Mouse (Mus musculus) large intestine, adult 2 months (tissue): Measurements from ENCODE around the gene Pes1. TPM values are rescaled to one million over a fixed set of nuclear protein-coding genes. Genes with fewer than 3 reads are reported as not detected.
"Not testable (repeated sequence)": the region's sequence is repeated elsewhere in the genome, so short reads cannot be mapped to it uniquely, and the experiment has no call there.

Experiments
- DNase-seq: peaks from one replicate; pipeline ENCODE4 v3.0.0-alpha.2; 2012; ENCODE audit warnings: low read depth, low spot score
- WGBS: fragments of 180-500 bp; shearing (Covaris S2); methylation state at CpG from one replicate; pipeline ENCODE4 v1.1.7; 2018; 5-methylcytosine and 5-hydroxymethylcytosine counted together
- polyA plus RNA-seq: library from polyadenylated mRNA; depleted of rRNA; stranded (reverse); fragments of >200 nt; gene quantifications from 2 replicates; pipeline ENCODE4 v1.2.3, GENCODE M21; 2012; rRNA removed

Pes1 gene
- polyA plus RNA-seq = 34.1 and 34.2 TPM in 2 replicates

GRCm38 (mm10) chr11:3963610-3964415 is at the start of gene Pes1:
Pes1 (plus strand) TSS chr11:3963975.
- WGBS = under 1% methylated on average over 31 of the region's 31 CpGs
- DNase-seq = peak; percentile 78

- DNase-seq = no peak
- WGBS = under 1% methylated on average over 28 of the region's 28 CpGs
Observed at GRCm38 (mm10) chr11:3914109-3914840, 49.5 kb upstream of the Pes1 start, which contains the start of gene Slc35e4. Slc35e4 (minus strand) TSS chr11:3914664.

DNA sequence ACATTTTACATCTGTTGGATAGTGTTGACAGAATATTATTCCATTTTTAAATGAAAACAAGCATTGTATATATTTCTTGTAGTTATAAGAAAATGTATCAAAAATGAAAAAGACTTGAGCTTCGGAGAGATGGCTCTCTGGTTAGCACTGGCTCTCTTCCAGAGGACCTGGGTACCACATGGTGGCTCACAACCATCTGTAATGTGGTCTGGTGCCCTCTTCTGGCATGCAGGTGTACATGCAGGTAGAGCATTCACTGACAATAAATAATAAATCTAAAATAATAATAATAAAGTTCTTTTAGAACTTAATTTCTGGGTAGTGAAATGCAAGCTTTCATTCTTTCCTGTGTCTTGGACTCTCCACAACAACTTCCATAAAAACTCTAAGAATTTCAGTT is 45.0 kb upstream of the Pes1 start:
- 47% methylated on average over 1 of the region's 1 CpGs for WGBS
- no peak for DNase-seq

DNA sequence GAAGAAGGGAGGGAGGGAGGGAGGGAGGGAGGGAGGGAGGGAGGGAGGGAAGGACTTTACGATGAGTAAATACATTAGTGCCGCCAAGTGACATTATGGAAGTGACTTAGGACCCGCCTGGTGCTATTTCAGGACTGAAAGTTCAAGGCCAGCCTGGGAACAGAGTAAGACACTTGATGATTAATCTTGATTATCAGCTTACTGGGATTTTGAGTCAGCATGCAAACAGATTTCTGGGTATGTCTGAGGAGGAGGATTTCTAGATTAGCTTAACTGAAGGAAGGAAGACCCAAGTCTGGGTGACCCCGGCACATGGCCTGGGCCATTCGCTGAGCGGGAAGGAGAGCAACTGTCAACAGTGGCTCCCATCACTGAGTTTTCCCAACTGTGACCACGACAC is 43.3 kb upstream of the Pes1 start:
- no peak for DNase-seq
- WGBS = 74% methylated on average over 7 of the region's 7 CpGs

GRCm38 (mm10) chr11:3921281-3921850 is 42.4 kb upstream of the Pes1 start:
- no peak for DNase-seq
- WGBS = 41% methylated on average over 8 of the region's 8 CpGs

DNA sequence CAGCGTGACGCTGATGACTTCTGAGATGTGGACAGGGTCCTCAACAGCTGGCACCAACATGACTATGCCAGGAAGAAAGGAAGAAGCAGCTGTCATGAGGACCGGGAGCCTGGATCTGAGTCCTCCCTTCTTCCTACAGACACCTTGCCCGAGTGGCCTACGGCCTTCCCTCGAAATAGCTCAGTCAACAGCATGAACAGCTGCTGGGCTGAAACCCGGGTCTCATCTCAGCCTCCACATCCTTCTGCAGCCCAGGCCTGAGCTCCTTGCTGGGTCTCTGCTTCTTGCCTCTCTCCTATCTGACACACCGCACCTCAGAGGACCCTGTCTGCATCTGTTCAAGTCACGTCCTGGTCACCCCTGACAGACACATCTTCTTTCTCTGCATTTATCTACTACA is 41.7 kb upstream of the Pes1 start:
- 96% methylated on average over 9 of the region's 9 CpGs for WGBS
- DNase-seq = no peak

DNA sequence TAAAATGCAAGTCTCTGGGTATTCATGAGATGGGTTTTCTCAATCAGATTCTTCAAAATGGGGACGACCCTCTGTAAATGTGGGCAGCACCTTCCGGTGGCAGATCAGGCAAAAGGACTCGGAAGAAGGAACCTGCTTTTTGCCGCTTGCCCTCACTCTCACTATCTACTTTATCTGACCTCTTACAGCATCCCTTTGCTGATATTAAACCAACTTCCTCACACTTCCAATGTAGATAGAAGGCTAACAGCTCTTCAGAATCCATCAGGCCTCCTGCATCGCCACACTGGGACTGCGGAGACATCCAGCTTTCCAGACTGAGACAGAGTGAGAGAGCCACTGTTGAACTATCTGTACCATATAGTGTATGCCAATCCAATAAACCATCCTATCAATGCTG is 41.0 kb upstream of the Pes1 start:
- no peak for DNase-seq
- 94% methylated on average over 6 of the region's 6 CpGs for WGBS

- WGBS = 93% methylated on average over 10 of the region's 10 CpGs
- DNase-seq = no peak
Observed at GRCm38 (mm10) chr11:3925916-3926315, 37.9 kb upstream of the Pes1 start.

GRCm38 (mm10) chr11:3930019-3930418 is 33.8 kb upstream of the Pes1 start:
- no peak for DNase-seq
- 52% methylated on average over 4 of the region's 4 CpGs for WGBS

- DNase-seq = no peak
- 51% methylated on average over 6 of the region's 6 CpGs for WGBS
Observed at GRCm38 (mm10) chr11:3930931-3931330, 32.8 kb upstream of the Pes1 start.

DNA sequence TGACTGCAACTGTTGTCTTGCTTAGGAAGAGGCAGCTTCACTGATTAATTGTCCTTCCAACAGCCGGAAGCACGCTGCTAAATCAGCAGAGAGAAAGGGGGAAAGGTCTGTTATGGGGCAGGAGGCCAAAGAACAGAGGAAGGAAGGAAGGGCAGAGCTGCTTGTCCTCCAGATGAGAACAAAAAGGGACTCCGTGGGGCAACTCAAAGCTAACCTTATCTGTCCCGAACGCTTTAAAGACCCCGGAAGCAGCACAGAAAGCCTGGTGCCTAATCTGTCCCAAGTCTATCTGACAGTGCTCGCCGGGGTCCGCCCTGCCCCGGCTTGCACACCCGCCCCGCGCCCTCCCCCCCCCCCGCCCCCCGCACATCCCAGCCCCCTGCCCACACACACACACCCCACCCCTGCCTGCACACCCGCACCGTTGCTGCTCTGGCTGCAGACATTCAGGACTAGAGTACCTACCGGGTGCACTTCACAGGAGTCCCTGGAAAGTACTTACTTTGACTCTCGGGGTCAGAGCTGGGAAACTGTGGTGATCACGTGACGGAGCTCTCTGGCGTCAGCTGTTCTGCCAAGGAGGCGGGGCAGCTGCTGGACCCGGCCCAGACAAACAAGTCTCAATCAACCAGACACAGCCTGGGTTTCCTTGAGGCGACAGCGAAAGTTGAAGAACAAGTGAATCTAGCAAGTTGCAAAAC is 32.1 kb upstream of the Pes1 start, which contains the start of gene Tcn2:
Tcn2 (minus strand) TSS at position 649 of the 701 bp plus-strand sequence.
- peak; percentile 69 for DNase-seq
- WGBS = 1% methylated on average over 20 of the region's 26 CpGs

DNA sequence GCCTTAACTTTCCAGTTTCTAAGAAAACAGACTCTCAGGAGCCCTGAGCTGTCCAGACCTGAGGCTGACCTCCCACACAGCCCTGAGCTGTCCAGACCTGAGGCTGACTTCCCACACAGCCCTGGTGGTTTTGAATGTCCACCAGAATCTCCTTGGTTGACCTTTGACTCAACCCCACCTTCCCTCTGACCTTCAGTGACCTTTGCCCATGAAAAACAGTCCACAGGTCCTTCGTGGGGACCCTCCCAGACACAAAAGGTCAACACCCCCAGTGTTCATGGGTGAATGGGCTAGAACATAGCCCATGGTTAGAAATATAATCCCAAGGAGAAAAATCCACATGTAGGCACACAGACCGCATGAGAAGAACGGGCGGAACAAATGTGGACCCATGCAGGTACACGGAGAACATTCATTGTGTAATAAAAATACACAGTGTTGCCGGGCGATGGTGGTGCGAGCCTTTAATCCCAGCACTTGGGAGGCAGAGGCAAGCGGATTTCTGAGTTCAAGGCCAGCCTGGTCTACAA is 30.0 kb upstream of the Pes1 start:
- WGBS = 88% methylated on average over 9 of the region's 9 CpGs
- no peak for DNase-seq

DNA sequence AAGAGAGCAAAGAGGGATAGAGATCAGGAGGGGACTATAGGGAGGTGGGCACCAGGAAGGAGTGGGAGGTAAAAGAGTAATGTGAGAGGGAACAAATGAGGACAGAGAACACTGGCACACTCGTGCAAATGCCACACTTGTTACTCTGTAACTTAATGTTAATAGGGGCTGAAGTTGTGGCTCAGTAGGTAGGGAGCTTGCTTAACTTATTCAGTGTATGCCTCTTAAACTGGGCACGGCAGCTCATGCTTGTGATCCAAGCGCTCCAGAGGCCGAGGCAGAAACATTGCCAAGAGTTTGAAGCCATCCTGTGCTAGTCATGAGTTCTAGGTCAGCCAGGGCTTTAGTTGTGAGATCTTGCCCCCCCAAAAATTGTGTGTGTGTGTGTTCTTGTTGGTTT is 28.6 kb upstream of the Pes1 start:
- WGBS = 74% methylated on average over 4 of the region's 4 CpGs
- DNase-seq = no peak

GRCm38 (mm10) chr11:3936318-3936717 is 27.5 kb upstream of the Pes1 start:
- 79% methylated on average over 3 of the region's 3 CpGs for WGBS
- no peak for DNase-seq

DNA sequence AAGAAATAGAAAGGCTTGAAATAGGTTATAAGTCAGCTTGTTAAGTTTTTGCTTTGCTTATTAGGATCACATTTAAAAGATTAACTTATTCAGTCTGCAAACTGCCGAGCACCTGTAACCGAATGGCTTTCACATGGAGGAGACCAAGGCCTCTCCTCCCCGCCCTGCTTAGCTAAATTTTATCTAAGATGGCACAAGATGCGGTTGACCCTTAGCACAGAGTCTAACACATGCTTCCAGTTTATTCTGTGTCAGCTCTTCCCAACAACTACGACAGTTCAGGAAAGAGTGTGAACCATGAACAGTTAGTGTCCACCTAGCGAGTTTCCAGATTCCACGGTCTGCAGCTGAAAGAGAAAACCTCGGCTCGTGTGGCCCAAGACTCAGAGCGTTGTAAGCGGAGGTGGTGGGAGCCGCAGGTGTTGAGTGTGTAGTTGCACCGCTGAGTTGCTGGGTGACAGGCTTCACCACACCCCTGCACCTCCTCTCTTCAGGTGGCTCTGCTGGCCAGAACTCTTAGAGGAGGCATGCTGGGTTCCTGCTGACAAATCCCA is 26.4 kb upstream of the Pes1 start:
- 51% methylated on average over 13 of the region's 13 CpGs for WGBS
- DNase-seq = no peak

DNA sequence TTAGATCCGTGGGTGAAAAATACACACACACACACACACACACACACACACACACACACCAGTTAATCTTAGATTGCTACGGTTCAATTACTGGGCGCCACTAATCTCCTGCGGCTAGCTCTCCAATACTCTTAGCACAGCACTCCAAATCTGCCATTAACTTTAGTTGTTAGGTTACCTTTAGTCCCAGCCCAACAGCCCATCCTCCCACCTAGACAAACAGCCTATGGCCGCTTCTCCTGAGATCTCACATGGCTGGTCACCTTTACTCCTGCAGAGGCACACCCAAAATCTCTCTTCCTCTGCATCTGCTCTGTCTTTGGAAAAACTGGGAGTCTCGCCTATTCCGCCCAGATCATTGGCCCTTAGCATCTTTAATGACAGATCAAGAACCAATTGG is 22.4 kb upstream of the Pes1 start:
- WGBS = 78% methylated on average over 7 of the region's 7 CpGs
- DNase-seq = no peak

DNA sequence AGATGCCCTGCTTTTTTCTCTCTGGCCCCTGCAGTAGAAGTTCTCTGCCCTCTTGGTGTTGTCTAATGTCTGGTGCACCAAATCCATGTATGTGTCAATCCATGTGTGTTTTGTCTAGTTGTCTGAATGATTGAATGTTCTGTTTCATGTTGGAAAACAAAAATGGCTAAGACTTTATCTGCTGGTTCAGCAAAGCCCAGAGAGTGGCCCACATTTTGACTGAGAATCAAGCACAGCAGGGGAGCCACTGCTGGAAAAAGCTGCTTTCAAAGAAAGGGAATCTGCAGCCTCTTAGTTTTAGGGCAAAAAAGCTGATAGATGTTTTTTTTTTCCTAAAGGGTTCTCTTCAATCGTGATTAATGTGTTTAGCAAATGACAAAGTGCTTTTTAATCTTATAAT is 17.4 kb upstream of the Pes1 start:
- no peak for DNase-seq
- 34% methylated on average over 1 of the region's 1 CpGs for WGBS

- DNase-seq = not testable (repeated sequence)
- WGBS = 88% methylated on average over 5 of the region's 5 CpGs
Observed at GRCm38 (mm10) chr11:3954876-3955275, 8.9 kb upstream of the Pes1 start.

- DNase-seq = not testable (repeated sequence)
- 75% methylated on average over 4 of the region's 4 CpGs for WGBS
Observed at GRCm38 (mm10) chr11:3955371-3955770, 8.4 kb upstream of the Pes1 start.
